Mouse (Mus musculus): ENCODE data around the gene Cryba4.

DNA sequence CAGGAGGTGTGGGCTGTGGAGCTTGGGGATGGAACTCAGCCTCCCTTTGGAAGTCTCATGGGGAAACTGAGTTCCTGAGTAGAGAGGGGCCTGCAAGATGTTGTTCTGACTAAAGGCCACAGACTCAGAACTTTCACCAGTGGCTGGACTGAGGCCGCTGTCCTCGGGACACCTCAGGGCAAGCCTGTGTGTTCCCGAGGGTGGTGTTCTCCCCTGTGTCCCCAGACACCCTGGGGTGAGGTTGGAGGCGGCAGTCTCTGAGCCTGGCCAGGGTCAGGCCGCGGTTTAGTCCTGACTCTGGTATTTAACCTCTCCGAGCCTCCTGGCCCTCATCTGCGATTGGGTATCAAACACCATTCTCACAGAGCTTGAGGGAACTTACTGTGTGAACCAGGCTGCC, 43.2 kb upstream of the Cryba4 start:
- TF ChIP-seq GATA1 (IDR thresholded peaks at IDR 0.05; ENCODE audit: low read length), result no peak
- TF ChIP-seq TAL1 (IDR thresholded peaks at IDR 0.05; ENCODE audit: low read length), result no peak

Measured in erythroblast, embryonic 14.5 days (primary cell).